In the genomic region with DNA sequence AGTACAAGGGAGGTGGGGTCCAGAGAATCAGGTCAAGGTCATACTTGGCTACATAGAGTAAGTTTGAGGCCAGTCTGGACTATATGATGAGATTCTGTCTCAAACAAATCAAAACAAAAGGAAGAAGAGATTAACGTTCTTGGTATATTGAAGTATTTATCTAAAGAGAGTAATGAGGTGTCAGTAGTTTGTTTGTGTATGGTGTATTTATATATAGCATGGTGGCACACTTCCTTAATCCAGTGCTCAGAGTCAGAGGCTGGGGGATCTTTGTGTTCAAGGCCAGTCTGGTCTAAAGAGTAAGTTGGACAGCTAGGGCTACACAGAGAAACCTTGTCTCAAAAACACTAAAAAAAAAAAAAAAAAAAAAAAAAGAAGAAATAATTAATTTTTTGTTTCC, we compare ENCODE assay signal across 17 mouse cellular contexts.
"Had no signal": no experiment of that assay in that cellular context is flagged by ENCODE, and none has a peak within 500 bp of the region (broad histone marks: within the 10 kb centered on the region; RNA-seq: fewer than 3 reads in every experiment).

No protein-coding gene starts in this region.

- H3K4me2 ChIP-seq: liver, embryonic 12.5 days; neural tube, embryonic 13.5 days; neural tube, embryonic 15.5 days had no signal

- H3K27ac ChIP-seq: liver, embryonic 12.5 days; liver, embryonic 14.5 days; midbrain, embryonic 10.5 days; neural tube, embryonic 13.5 days; neural tube, embryonic 15.5 days had no signal

- ATAC-seq: liver, embryonic 12.5 days; midbrain, embryonic 16.5 days had no signal

- H3K36me3 ChIP-seq: liver, embryonic 12.5 days; neural tube, embryonic 13.5 days; neural tube, embryonic 15.5 days had no signal

- H3K9me3 ChIP-seq: liver, embryonic 12.5 days; midbrain, embryonic 10.5 days; neural tube, embryonic 13.5 days; neural tube, embryonic 15.5 days had no signal

- DNase-seq: lung, postnatal 4 days; midbrain, embryonic 14.5 days; retina, postnatal 1 day; right cerebral cortex, adult 18-20 months; right cerebral cortex, postnatal 25 days; right cerebral cortex, postnatal 4 days; spleen, adult 18-20 months; thymus, adult 18-20 months; thymus, postnatal 14 days; thymus, postnatal 36 days had no signal

- H3K27me3 ChIP-seq: liver, embryonic 12.5 days; neural tube, embryonic 13.5 days; neural tube, embryonic 15.5 days had no signal

- H3K9ac ChIP-seq: liver, embryonic 12.5 days; liver, embryonic 14.5 days; neural tube, embryonic 13.5 days; neural tube, embryonic 15.5 days had no signal

- H3K4me1 ChIP-seq: midbrain, embryonic 10.5 days; neural tube, embryonic 13.5 days had no signal

- H3K4me3 ChIP-seq: liver, embryonic 12.5 days; midbrain, embryonic 10.5 days; myocyte; neural tube, embryonic 13.5 days; neural tube, embryonic 15.5 days had no signal
